Mouse (Mus musculus) small intestine, adult 2 months (tissue): ENCODE data around the gene Tfpi. TPM values are rescaled to one million over a fixed set of nuclear protein-coding genes. Genes with fewer than 3 reads are reported as not detected.
"Not testable (repeated sequence)": the region's sequence is repeated elsewhere in the genome, so short reads cannot be mapped to it uniquely, and the experiment has no call there.

Experiments used
- H3K27ac ChIP-seq: fragments of 200-500 bp; 2 replicates; pipeline ENCODE4 v1.5.1; 2012; ENCODE audit warnings: low read depth, low read length, control low read depth, inconsistent platforms; ENCODE audit not compliant: insufficient read depth
- H3K27me3 ChIP-seq: fragments of 200-500 bp; 2 replicates; pipeline ENCODE4 v1.6.1; 2012; ENCODE audit warnings: mild to moderate bottlenecking, moderate library complexity, low read length, inconsistent platforms; ENCODE audit not compliant: control insufficient read depth, insufficient read depth
- H3K36me3 ChIP-seq: fragments of 200-500 bp; 2 replicates; pipeline ENCODE4 v1.6.1; 2012; ENCODE audit warnings: mild to moderate bottlenecking, low read length, control low read depth, inconsistent platforms; ENCODE audit not compliant: control insufficient read depth, insufficient read depth
- H3K4me1 ChIP-seq: fragments of 200-500 bp; 2 replicates; pipeline ENCODE4 v1.6.1; 2012; ENCODE audit warnings: low read length, inconsistent platforms, mixed read lengths; ENCODE audit not compliant: control insufficient read depth, insufficient read depth, insufficient read length
- H3K4me3 ChIP-seq: fragments of 200-500 bp; 2 replicates; pipeline ENCODE4 v1.5.1; 2012; ENCODE audit warnings: low read depth, mild to moderate bottlenecking, control low read depth, inconsistent platforms, low read length, moderate library complexity
- CTCF ChIP-seq: fragments of 200-500 bp; IDR thresholded peaks from 2 replicates; pipeline ENCODE4 v1.5.1; 2012; ENCODE audit warnings: low read depth, mild to moderate bottlenecking, control low read depth, inconsistent platforms, low read length, moderate library complexity, mixed read lengths; ENCODE audit not compliant: insufficient replicate concordance, insufficient read length; ENCODE audit errors: extremely low read depth
- POLR2A ChIP-seq: fragments of 200-500 bp; IDR thresholded peaks from 2 replicates; pipeline ENCODE4 v1.6.1; 2012; ENCODE audit warnings: low read depth, mild to moderate bottlenecking, control low read depth, inconsistent platforms, low read length, moderate library complexity
- WGBS: fragments of 180-500 bp; shearing (Covaris S2); methylation state at CpG from one replicate; pipeline ENCODE4 v1.1.7; 2018; 5-methylcytosine and 5-hydroxymethylcytosine counted together
- polyA plus RNA-seq: library from polyadenylated mRNA; depleted of rRNA; stranded (reverse); fragments of >200 nt; gene quantifications from 2 replicates; pipeline ENCODE4 v1.2.3, GENCODE M21; 2012; rRNA removed

The Tfpi gene
- polyA plus RNA-seq, 1 experiment = 0.81 TPM

DNA sequence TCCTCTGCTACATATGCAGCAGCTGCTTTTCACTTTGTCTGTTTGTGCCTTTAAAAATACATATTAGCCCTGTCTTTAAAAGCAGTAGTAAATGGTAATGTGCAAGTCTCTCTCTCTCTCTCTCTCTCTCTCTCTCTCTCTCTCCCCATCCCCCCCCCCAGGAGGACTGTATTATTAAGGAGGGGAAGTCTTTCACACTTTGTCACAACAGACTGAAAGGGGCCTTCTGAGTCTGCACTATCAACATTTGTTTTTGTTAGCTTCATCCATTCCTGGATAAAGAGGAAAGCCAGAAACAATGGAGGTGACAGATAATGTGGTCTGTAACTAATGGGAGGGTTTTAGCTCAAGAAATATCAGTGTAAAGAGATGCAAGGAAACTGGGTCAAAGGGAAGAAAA is 87.5 kb downstream of the Tfpi start:
- Histone ChIP-seq H3K27ac (no peak overlapping the region), H3K27me3 (no peaks in the 10 kb centered on the region), H3K4me3 (no peak overlapping the region), H3K36me3 (no peaks in the 10 kb centered on the region), H3K4me1 (no peaks in the 10 kb centered on the region)
- no peak for TF ChIP-seq POLR2A
- no peak for TF ChIP-seq CTCF

DNA sequence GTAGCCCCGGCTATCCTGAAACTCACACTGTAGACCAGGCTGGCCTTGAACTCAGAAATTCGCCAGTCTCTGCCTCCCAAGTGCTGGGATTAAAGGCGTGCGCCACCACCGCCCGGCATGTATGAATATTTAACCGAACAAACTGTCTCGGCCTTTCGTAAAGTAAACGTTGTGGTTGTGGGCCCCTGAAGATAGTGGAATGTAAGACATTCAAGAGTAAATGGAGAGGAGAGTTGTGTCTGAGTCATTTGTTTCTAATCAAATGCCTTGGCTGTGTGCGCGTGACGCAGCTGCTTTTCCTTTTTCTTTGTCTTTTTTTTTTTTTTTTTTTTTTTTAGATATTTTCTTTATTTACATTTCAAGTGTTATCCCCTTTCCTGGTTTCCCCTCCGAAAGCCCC is 88.0 kb downstream of the Tfpi start:
- not testable (repeated sequence) for H3K27me3 ChIP-seq, H3K4me3 ChIP-seq, H3K36me3 ChIP-seq, H3K4me1 ChIP-seq, H3K27ac ChIP-seq
- 88% methylated on average over 14 of the region's 14 CpGs for WGBS

DNA sequence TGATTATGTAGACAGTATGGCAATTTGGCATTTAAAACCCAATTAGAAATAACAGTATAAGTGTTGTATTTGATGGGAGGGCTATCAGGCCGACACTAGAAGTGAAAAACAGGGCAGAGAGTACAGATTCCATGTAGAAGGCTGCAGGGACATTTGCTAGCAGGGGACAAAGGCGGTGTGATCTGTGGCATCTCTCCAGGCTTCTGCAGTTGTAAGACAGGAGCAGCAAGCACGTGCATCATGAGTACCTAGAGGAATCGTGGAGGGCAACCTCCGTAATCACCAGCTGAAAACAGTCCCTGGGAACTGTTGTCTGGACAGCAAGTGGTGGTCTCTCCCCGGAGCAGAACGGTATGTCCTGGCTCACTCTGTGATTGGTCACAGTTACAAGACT is 88.6 kb downstream of the Tfpi start:
- WGBS = 91% methylated on average over 7 of the region's 7 CpGs
- Histone ChIP-seq H3K27me3 (no peaks in the 10 kb centered on the region), H3K36me3 (no peaks in the 10 kb centered on the region), H3K4me1 (no peaks in the 10 kb centered on the region; the same call in 1 of the 2 replicates), H3K27ac (no peak overlapping the region), H3K4me3 (no peak overlapping the region)
- TF ChIP-seq CTCF (no peak), POLR2A (no peak)

DNA sequence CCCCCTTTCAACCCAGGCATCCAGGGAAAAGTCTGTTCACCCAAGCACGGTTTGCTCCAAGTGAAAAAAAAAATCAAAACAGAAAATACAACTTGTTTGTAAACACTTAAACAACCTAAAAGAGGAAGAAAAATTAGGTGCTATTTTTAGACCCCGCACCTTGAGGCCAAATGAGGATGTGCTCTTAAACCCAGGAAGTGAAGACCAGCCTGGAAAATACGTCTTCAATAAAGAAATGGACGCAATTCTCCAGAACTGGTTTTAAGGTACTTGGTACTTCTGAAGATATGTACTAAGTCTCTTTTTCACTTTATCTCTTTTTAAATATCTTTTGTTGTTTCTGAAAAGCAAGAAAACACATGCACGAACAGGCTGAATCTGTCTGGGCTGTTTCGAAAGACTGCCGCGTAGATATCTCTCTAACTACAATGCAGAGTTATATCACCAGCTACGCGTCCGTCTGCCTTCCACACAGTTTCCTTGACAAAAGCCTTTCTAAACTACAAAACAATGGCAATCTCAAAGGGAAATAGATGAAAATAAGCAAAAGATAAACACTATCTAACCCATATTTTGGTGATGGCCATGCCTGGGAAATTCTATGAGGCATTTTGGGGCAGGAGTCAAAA is 89.1 kb downstream of the Tfpi start:
- H3K27ac ChIP-seq = no peak overlapping the region
- no peaks in the 10 kb centered on the region for H3K36me3 ChIP-seq

DNA sequence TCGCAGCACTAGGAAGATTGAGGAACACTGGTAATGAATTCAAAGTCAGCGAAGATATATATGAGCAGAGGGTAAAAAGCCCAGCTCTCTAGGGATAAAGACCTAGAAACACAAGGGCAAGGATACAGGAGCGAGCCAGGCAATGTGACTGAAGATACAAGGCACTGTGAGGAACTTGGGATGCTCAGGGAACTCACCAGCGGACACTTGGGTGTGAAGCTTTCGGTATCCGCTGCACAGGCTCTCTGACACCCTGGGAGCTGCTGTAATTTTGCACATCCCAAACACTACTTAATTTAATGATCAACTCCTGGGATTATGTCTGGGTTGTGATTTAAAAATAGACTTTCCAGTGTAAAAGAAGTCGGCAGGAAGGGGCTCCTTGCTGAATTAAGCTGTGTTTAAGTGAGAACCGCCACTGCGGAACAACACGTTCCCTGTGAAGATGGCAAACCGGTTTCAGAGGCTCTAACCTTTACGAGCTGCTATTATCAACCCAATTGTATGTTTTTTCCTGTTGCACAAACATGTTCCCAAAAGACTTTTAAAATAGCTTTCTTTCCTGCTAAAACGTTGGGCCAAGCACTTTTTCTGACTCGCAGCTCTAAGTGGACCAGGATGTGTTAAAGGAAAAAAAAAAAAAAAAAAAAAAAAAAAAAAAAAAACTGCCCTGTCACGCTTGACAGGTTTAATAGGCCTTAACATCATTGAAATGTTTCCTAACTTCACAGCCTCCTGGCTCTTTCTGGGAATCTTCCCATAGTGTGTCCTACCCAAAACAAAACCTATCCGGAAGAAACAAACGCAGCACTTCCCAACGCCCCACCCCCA is 89.8 kb downstream of the Tfpi start:
- H3K27ac ChIP-seq = peak overlapping the region; percentile 59; the same call in 1 of the 2 replicates
- no peaks in the 10 kb centered on the region for H3K36me3 ChIP-seq
- WGBS = 48% methylated on average over 18 of the region's 18 CpGs
- no peak for TF ChIP-seq CTCF
- TF ChIP-seq POLR2A = no peak
- peak overlapping the region; percentile 22; the same call in 1 of the 2 replicates for H3K4me3 ChIP-seq
- H3K27me3 ChIP-seq = no peaks in the 10 kb centered on the region
- H3K4me1 ChIP-seq = no peaks in the 10 kb centered on the region; the same call in 1 of the 2 replicates

More for the DNA sequence above, 89.1 kb downstream of the Tfpi start:
- TF ChIP-seq POLR2A (no peak), CTCF (no peak)
- Histone ChIP-seq H3K4me1 (no peaks in the 10 kb centered on the region; the same call in 1 of the 2 replicates), H3K27me3 (no peaks in the 10 kb centered on the region), H3K4me3 (peak overlapping the region; percentile 22; the same call in 1 of the 2 replicates)
- WGBS = 68% methylated on average over 11 of the region's 11 CpGs

DNA sequence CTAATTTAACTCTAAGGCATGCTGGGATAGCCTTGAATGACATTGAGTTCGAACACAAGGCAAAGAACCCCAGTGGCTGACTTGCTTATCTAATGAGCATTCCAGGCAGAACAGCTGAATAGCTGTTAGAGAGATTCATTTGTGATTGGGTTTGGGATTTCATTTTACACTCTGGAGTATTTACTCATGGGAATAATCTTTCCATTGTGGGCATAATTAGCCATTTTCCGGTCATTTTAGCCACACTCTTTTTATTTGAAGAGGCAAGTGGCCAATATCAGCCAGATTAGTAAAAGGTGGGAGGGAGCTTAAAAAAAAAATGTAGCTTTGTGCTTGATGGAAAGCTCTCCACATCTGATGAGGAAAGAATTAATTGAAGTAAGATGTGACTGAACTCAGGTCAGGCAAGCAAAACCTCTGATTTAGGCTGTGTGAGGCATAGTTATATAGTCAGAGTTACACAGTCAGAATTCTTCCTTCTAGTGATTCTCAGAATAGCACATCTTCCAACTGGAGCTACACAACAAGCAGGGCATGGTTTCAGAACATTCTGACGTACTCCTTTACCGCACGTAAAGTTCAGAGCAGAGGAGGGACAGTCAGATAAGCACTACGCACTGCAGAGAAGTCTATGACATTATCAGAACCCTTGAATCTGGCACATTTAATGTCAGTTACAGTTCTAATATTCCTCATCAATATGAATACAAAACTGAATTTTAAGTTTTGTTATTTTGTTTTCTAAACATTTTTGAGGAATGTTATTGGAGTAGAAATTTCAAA is 91.5 kb downstream of the Tfpi start:
- Histone ChIP-seq H3K4me1 (no peaks in the 10 kb centered on the region; the same call in 1 of the 2 replicates), H3K27ac (no peak overlapping the region)
- WGBS = 83% methylated on average over 6 of the region's 6 CpGs

DNA sequence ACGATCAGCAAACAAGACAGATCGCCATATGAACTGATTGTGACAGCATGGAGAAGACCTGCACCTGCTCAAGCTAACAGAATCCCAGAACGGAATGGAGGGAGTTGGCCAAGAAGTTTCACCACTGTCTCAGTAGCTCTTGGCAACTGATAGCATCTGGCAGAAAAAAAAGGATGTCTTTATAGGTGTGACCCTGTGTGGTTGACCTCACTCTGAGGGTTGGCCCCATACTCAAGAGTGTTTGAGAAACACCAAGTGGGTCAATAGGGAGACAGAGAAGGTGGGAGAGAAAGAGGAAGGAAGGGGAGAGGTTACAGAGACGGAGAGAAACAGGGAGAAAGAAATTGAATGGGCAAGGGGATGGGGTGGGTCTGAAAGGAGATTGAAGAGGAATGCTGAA is 92.7 kb downstream of the Tfpi start:
- H3K4me1 ChIP-seq = no peaks in the 10 kb centered on the region; the same call in 1 of the 2 replicates
- WGBS = 48% methylated on average over 4 of the region's 4 CpGs
- H3K27me3 ChIP-seq = no peaks in the 10 kb centered on the region
- H3K36me3 ChIP-seq = no peaks in the 10 kb centered on the region
- TF ChIP-seq CTCF (no peak), POLR2A (no peak)
- no peak overlapping the region for H3K4me3 ChIP-seq
- no peak overlapping the region for H3K27ac ChIP-seq

More for the DNA sequence above, 91.5 kb downstream of the Tfpi start:
- no peak for TF ChIP-seq POLR2A
- no peak for TF ChIP-seq CTCF
- no peaks in the 10 kb centered on the region for H3K27me3 ChIP-seq
- no peaks in the 10 kb centered on the region for H3K36me3 ChIP-seq
- H3K4me3 ChIP-seq = no peak overlapping the region

Other genes starting within 250 kb of the Tfpi start
- 0.37 and 0.81 TPM in 2 replicates for gene Calcrl, start 51.4 kb downstream of the Tfpi start, polyA plus RNA-seq
- 29.0 and 80.2 TPM in 2 replicates for gene Ctnnd1, start 174.0 kb upstream of the Tfpi start, polyA plus RNA-seq
- not detected in 2 replicates for gene Btbd18, start 182.3 kb upstream of the Tfpi start, polyA plus RNA-seq
- gene Selenoh, start 194.0 kb upstream of the Tfpi start, polyA plus RNA-seq = 42.8 and 47.3 TPM in 2 replicates
- not detected in 2 replicates for gene Gm28635, start 201.3 kb upstream of the Tfpi start, polyA plus RNA-seq
- gene Med19, start 201.6 kb upstream of the Tfpi start, polyA plus RNA-seq = 2.7 and 5.1 TPM in 2 replicates
- gene Tmx2, start 202.4 kb upstream of the Tfpi start, polyA plus RNA-seq = 15.5 and 17.4 TPM in 2 replicates
- 23.2 and 46.1 TPM in 2 replicates for gene Zdhhc5, start 238.4 kb upstream of the Tfpi start, polyA plus RNA-seq